Mouse (Mus musculus): Measurements from ENCODE around the gene Sptbn1.
"Not testable (repeated sequence)": the region's sequence is repeated elsewhere in the genome, so short reads cannot be mapped to it uniquely, and the experiment has no call there.

The Sptbn1 gene

DNA sequence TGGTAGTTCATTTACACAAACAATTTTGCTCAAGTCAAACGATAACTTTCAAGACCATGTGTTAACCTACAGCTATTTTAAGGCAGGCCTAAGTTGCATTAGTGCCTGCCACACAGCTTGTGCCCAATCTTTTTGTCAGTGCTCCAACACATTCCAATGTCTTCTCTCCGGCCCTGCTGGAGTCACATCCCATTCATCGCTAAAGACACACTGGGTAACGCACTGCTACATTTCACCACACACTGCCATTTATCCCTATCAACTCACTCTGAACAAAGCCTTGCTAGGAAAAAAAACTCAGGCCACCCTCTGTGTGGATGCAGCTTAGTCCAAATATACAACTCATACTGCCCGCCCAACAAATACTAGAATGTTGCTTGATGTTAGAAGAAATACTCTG is 11.5 kb downstream of the Sptbn1 start:
- DNase-seq (ENCODE audit: low read depth in 1 of 2, low spot score in 2 of 2) = no peak

DNA sequence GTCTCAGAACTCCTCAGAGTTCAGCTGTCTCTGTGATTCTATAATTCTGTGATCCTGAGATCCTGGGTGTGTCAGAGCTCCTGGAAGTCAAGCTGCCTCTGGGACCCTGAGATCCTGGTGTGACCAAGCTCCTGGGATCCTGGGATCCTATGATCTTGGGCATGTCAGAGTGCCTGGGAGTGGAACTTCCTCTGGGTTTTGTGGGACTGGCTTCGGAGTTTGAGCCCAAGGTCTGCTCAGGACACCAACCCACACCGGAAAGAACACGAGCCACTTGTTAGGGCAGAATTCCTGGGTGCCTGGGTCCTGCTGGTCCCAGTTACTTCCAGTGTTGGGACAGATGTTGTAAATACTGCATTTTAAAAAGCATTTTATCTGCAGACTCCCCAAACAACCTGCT is 12.8 kb downstream of the Sptbn1 start:
- not testable (repeated sequence) for DNase-seq (ENCODE audit: low read depth in 1 of 2, low spot score in 2 of 2)

DNA sequence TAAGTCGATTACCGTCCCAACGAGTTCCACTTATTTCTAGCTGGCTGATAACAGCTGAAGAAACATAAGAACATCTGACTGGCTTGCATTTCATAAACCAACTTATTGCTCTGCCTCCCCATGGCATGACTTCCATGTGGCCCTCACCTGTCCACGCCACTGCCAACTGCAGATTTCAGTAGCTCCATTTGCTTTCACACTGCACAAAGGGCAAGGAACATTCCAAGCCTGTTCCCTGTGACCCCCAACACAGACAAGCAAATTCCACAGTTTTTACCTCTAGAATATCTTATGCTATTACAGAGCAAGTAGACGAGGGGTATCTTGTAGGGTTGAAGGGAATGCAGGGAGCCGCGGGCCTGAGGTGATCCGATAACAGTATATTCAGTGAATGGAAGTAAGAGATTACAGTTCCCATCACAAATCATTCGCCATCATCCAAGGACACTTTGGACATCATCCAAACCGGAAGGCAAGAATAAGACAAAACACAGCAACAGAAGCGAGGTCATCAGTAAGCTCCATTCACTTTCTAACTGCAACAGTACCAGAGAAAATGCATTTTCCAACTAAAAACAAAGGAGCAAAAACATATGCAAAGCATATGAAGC is 16.6 kb downstream of the Sptbn1 start:
- no peak for DNase-seq (ENCODE audit: low read depth in 1 of 2, low spot score in 2 of 2)

- DNase-seq (ENCODE audit: low read depth in 1 of 2, low spot score in 2 of 2) = no peak
These were observed 18.4 kb downstream of the Sptbn1 start for GRCm38 (mm10) chr11:30249452-30250016.

GRCm38 (mm10) chr11:30247106-30247505 is 20.9 kb downstream of the Sptbn1 start:
- DNase-seq (ENCODE audit: low read depth in 1 of 2, low spot score in 2 of 2) = no peak

DNA sequence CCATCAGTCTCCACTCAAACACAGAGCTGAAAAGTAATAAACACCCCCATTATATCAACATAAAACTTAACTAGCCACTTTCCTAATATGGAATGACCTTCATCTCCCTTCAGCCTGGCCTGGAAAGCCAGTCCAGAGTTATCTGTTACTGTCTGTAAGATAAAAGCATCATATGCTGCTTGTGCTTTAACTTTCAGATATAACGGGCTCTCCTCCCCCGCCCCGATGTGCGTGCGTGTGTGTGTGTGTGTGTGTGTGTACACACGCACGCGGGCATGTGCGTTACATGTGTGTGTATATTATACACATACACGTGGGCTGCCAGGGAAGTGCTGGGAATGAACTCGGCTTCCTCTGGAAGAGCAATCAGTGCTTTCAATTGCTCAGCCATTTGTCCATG is 21.8 kb downstream of the Sptbn1 start:
- DNase-seq (ENCODE audit: low read depth in 1 of 2, low spot score in 2 of 2) = no peak

DNA sequence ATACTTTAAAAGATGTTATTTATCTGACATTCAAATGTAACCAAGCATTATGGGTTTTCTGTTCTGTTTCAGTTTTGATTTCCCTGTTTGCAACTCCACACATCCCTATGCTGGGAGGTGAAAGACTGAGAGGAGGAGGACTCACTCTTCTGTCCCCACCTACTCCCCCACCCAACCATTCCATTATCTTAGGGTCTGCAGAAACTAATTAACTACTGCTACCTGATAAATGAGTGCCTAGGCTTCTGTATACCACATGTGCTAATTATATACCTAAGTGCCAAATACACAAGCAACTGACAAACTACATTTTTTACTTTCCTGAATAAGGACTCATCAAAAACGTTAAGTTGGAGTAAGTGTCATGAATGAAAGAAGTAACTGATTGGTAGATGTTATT is 23.8 kb downstream of the Sptbn1 start:
- no peak for DNase-seq (ENCODE audit: low read depth in 1 of 2, low spot score in 2 of 2)

GRCm38 (mm10) chr11:30243591-30243990 is 24.4 kb downstream of the Sptbn1 start:
- DNase-seq (ENCODE audit: low read depth in 1 of 2, low spot score in 2 of 2) = no peak

DNA sequence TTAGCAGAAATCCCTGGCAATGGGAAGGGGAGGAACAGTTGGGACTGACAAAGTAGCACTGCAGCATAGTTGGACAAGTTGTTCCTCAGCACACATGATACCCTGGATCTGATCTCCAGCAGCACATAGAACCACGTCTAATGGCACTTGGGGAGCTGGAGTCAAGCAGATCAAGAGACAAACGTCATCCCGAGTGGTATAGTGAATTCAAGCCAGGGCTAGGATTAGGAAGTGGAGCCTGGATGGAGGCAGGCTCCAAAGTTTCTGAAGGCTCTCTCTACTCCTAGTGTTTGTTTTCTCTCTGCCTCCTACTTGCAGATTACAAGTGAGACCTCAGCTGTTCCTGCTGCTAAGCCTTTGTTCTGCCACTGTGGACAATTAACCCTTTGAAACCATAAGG is 27.1 kb downstream of the Sptbn1 start:
- DNase-seq (ENCODE audit: low read depth in 1 of 2, low spot score in 2 of 2) = no peak

DNA sequence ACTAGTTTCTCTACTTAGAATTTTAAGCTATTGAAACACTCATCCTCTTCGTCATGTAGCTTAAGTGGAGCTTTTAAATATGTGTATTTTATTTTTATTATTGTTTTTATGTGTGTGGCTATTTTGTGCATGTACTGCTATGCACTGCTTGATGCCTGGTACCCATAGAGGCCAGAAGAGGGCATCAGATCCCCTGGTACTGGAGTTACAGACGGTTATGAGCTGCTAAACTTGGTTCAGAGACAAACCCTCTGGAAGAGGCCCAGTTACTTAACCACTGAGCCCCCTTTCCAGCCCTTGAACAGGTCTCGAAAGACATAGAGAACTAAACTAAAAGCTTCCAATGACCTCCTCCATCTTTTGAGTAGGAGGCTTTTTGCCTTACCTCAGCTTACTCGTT is 30.0 kb downstream of the Sptbn1 start:
- DNase-seq (ENCODE audit: low read depth in 1 of 2, low spot score in 2 of 2) = no peak

DNA sequence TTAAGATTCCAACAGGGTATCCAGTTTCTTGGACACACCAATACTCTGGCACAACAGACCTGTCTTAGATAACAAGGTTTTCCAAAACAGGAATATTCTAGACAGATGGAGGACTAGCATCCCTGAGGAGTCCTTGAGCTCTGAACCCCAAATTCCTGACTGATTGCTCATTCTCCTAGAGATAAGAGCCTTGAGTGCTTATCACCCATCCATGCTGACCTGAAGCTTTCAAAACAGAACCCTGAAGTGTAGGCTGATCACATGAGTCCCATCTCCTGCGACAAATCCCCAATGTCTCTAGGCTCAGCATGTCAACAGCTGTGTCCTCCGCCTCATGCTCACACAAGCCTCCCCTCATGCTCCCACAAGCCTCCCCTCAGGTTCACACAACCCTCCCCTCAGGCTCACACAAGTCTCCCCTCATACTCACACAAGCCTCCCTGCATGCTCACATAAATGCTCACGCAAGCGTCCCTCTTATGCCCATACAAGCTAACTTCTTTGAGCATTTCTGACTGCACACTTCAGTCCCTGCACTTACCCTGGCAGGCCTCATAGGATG is 31.2 kb downstream of the Sptbn1 start:
- DNase-seq (ENCODE audit: low read depth in 1 of 2, low spot score in 2 of 2) = no peak

GRCm38 (mm10) chr11:30235666-30236065 is 32.3 kb downstream of the Sptbn1 start:
- no peak for DNase-seq (ENCODE audit: low read depth in 1 of 2, low spot score in 2 of 2)

GRCm38 (mm10) chr11:30235218-30235617 is 32.8 kb downstream of the Sptbn1 start:
- DNase-seq (ENCODE audit: low read depth in 1 of 2, low spot score in 2 of 2) = no peak

GRCm38 (mm10) chr11:30233946-30234345 is 34.0 kb downstream of the Sptbn1 start:
- no peak for DNase-seq (ENCODE audit: low read depth in 1 of 2, low spot score in 2 of 2)

- no peak for DNase-seq (ENCODE audit: low read depth in 1 of 2, low spot score in 2 of 2)
These were observed 35.9 kb downstream of the Sptbn1 start for GRCm38 (mm10) chr11:30232082-30232481.

DNA sequence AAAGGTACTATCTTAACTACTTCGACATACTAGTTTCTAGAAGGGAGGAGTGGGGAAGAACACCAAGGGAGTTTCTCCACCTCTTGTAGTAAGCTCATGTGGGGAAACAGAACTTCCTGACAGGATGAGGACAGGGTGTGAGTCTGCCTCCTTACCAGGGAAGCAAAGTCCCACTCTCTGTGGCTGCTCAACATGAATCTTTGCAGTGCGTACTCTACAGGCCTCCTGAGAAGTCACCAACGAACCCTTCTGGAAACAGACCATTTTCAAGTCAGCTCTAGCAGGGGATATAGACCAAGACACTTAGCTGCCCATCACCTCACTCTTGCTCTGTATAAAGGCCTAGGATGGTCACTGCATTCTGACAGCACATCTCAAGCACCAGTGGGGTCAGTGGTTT is 36.6 kb downstream of the Sptbn1 start:
- no peak for DNase-seq (ENCODE audit: low read depth in 1 of 2, low spot score in 2 of 2)

DNA sequence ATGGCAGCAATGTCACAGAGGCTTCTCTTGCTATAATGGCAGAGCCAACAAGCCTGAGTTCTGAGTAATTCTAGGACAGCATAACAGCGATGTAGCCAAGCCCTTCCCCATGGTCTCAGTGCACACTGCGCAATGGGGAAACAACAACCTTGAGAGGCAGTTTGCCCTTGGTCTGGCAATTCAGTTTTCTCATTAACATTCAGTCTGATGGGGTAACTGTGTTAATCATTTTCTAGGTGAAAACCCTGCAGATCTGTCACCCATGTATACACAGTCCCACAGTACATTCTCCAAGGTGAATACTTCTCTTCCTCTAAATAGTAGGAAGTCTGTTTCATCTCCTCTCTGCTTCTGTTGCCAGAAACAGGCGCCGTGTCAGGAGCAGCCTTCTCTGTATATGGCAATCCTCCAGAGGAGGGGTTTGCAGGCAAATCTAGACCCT is 37.6 kb downstream of the Sptbn1 start:
- no peak for DNase-seq (ENCODE audit: low read depth in 1 of 2, low spot score in 2 of 2)

DNA sequence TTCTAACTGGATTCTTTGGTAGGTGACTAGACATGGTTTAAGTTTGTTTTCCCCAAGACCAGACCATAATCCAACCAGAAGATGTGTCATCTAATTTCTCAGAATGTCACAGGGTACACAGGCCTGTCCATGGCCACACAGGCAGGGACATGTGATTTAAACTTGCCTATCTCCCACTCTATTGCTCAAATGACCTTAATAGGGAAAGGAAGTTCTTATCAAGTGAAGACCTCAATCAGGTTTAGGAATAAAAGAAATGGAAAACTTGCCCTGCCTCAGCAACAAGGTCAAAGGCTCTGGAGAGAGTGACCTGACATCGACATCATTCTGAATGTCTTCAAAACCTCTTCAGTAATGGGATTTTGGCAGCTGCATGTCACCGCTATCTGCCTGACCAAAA is 41.2 kb downstream of the Sptbn1 start:
- no peak for DNase-seq (ENCODE audit: low read depth in 1 of 2, low spot score in 2 of 2)

DNA sequence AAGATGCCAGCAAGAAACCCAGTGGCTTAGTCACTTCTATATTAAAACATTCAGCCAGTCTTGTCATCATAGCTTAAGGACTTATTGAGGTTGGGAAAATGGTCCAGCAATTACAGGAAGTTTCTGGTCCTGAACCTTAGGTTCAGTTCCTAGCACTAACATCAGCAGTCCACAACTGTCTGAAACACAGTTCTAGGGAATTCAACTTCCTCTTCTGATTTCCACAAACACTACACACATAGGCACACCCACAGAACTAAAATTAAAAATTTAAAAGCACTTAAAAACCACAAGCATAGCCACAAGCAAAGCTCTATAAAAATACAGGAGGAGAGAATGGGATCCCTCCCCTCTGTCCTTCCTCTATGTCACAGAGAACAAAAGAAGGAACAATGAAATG is 43.4 kb downstream of the Sptbn1 start:
- no peak for DNase-seq (ENCODE audit: low read depth in 1 of 2, low spot score in 2 of 2)

- DNase-seq (ENCODE audit: low read depth in 1 of 2, low spot score in 2 of 2) = no peak
These were observed 45.3 kb downstream of the Sptbn1 start for GRCm38 (mm10) chr11:30222636-30223035.

- DNase-seq (ENCODE audit: low read depth in 1 of 2, low spot score in 2 of 2) = no peak
These were observed 46.9 kb downstream of the Sptbn1 start for GRCm38 (mm10) chr11:30221043-30221442.

DNA sequence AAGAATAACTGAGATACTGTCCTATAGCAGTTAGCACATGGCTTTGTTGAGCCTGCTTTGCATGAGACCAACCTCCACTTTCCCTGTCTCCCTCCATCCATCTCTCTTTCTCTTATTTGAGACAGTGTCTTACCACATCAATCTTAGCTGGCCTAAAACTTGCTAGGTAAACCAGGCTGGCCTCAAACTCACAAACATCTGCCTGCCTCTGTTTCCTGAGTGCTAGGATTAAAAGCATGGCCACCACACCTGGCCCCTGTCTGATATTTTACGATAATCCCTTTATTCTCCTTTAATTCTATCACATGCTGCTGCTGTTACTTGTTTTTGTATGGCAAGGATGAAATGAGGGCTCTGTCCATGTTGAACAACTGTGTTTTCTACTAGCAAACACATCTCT is 49.6 kb downstream of the Sptbn1 start:
- DNase-seq (ENCODE audit: low read depth in 1 of 2, low spot score in 2 of 2) = no peak

DNA sequence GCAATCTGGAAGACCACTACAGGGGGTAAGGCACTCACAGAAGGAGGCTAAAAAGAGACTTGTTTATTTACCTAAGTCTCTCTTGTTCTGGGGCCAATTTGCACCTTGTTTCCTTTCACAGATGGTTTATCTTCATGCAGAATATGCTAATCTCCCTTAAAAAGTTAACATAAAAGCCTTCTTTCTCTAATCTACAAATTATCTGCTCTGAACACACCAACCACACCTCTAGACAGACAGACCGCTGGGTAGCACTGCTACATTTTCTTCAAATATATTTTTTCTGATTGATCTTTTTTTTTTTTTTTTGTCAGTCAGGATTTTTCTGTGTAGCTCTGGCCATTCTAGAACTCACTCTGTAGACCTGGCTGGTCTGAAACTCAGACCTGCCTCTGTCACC is 50.5 kb downstream of the Sptbn1 start:
- DNase-seq (ENCODE audit: low read depth in 1 of 2, low spot score in 2 of 2) = no peak

All from monocyte, adult 2 months (primary cell).